Mouse (Mus musculus) heart, postnatal 25 days (tissue): ENCODE results near the gene Vmn2r34. TPM values are rescaled to one million over a fixed set of nuclear protein-coding genes. Genes with fewer than 3 reads are reported as not detected.
"Not testable (repeated sequence)": the region's sequence is repeated elsewhere in the genome, so short reads cannot be mapped to it uniquely, and the experiment has no call there.

ENCODE experiments used
- DNase-seq: peaks from one replicate; pipeline ENCODE4 v3.0.0; 2022; ENCODE audit warnings: low spot score
- intact Hi-C: fragments of 180-260 bp; cut with DNase I; formaldehyde crosslinking; loops from one replicate; pipeline ENCODE4 v1.15.1; 2025
- total RNA-seq, 2 experiments: library from RNA; stranded (reverse); gene quantifications; 2 replicates each; pipeline ENCODE4 v1.2.3; 2021

Gene Vmn2r34
- not detected for total RNA-seq

GRCm38 (mm10) chr7:7689413-7689812, at the start of gene Vmn2r34:
Gene Vmn2r34 (minus strand): TSS chr7:7689513.
- intact Hi-C loops, DNase-seq: not testable (repeated sequence)

GRCm38 (mm10) chr7:7674032-7674431, 15.3 kb downstream of the Vmn2r34 start:
- DNase-seq, intact Hi-C loops: not testable (repeated sequence)

Other genes with a start within 250 kb of the Vmn2r34 start
- not detected for gene Vmn2r32, start 209.5 kb downstream of the Vmn2r34 start, total RNA-seq
- not detected for gene Vmn2r33, start 122.7 kb downstream of the Vmn2r34 start, total RNA-seq
- gene Vmn2r35, start 130.4 kb upstream of the Vmn2r34 start, total RNA-seq, result not detected
- gene Vmn2r36, start 213.0 kb upstream of the Vmn2r34 start, total RNA-seq, result not detected